Mouse (Mus musculus): ENCODE data around the gene Htr7. TPM values are rescaled to one million over a fixed set of nuclear protein-coding genes. Genes with fewer than 3 reads are reported as not detected.

Gene Htr7
- total and polyA plus RNA-seq, 2 experiments from 2014 or later = 15.4 to 28.8 TPM

DNA sequence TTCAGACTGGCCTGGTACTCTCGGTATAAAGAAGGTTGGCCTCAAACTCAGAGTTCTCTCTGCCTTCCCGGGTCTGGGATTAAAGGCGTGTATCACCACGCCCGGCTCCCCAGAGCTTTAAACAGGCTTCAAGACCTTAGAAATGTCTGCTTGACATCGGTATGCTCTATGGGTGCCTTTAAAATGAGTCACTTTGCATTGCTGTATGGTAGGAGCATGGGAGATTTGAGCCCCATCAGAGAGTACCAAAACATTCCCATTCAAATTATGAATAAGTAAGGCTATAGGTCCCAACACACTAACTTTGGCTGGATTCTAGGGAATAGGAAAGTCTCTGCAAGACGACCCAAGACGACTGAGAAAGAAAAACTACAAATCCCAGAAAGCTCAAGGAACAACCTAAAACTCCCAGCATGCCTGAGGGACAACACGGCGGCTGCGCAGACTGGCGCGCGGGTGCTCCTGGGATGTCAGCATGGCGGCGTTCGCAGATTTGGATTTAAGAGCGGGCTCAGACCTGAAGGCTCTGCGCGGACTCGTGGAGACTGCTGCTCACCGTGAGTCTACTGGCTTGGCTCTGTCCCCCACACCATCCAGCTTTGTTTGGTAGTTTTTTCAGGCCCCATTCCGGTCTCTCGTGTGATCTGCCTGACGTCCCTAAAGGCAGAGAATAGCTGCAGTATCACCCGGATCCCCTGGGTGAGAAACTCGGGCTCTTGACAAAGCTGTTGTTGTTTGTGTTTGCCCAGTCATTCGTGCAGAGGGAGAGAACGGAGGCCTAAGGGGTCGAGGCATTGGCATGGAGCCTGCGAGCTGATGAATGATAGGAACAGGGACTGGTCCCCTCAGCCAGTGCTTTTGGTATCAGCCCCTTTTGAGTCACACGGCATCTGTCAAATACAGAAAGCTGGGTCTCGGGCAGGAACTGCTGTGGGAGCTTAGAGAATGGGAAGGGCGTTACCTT lies 26.2 kb upstream of the Htr7 start, which contains the start of gene Rpp30:
Gene Rpp30, plus strand, starts transcription at position 455 of the 964 bp plus-strand sequence.
- ATAC-seq (ENCODE audit: low FRiP score) = peak; percentile 95
- 2% methylated on average over 34 of the region's 34 CpGs for WGBS
- TF ChIP-seq CTCF (IDR thresholded peaks at IDR 0.05) = no peak

DNA sequence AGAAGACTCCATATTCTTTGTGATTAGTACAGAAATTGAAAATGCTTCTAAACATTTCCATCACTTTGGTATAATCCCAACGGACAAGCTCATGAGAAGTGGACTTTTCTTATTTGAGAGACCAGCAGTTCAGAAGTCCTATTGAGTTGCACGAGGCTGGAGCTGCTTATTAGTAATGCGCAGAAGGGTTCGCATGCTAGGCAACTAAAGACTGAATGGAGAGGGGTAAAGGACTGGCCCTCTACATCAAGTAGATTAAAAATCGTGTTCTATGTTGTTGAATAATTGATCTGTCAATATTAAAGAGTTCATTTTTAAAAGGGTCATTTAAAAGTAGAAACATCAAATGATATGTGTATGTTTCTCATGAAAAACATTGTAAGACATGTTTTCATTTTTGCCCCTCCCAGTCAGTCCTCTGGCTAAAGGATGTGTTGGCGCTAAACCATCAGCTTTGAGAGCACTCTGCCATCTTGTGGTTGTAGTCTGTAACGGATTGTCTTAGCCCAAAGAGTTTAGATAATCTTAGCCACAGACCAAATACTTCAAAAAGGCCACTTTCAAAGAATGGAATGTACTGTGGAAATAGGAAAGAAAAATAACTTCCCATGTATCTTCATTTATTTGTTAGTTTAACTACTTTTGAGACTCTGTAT lies 25.4 kb upstream of the Htr7 start:
- peak; percentile 94 for TF ChIP-seq CTCF (IDR thresholded peaks at IDR 0.05)
- peak overlapping the region; percentile 79 for H3K4me3 ChIP-seq (ENCODE audit: low read depth, low read length)
- H3K27ac ChIP-seq (ENCODE audit: low read depth, low read length) = no peak overlapping the region
- peak overlapping the region; percentile 79 for H3K4me2 ChIP-seq (ENCODE audit: low read depth, low read length, poor library complexity, severe bottlenecking)
- no peaks in the 10 kb centered on the region for H3K27me3 ChIP-seq (ENCODE audit: insufficient read depth, low read length)
- DNase-seq (ENCODE audit: low spot score) = peak; percentile 90
- no peak overlapping the region for H3K9ac ChIP-seq (replicated peaks; ENCODE audit: low read length, poor library complexity, severe bottlenecking)
- WGBS = 39% methylated on average over 7 of the region's 7 CpGs
- peaks cover 7% of the 10 kb centered on the region; the same call in 1 of the 2 replicates for H3K36me3 ChIP-seq (ENCODE audit: insufficient read depth, low read length)
- no peaks in the 10 kb centered on the region for H3K4me1 ChIP-seq (ENCODE audit: insufficient read depth, low read length)
- peak; percentile 83 for ATAC-seq (ENCODE audit: low FRiP score)
- H3K9me3 ChIP-seq (ENCODE audit: low read length) = no peaks in the 10 kb centered on the region

More for the DNA sequence above, 26.2 kb upstream of the Htr7 start, which contains the start of gene Rpp30:
- peak within 1 kb of the TSS; percentile 66 for H3K9ac ChIP-seq (replicated peaks; ENCODE audit: low read length, poor library complexity, severe bottlenecking)
- no peaks in the 10 kb centered on the region for H3K9me3 ChIP-seq (ENCODE audit: low read length)
- H3K4me3 ChIP-seq (ENCODE audit: low read depth, low read length) = peak within 1 kb of the TSS; percentile 79
- H3K27me3 ChIP-seq (ENCODE audit: insufficient read depth, low read length) = no peaks in the 10 kb centered on the region
- DNase-seq (ENCODE audit: low spot score) = peak; percentile 94
- 0 out of 2 replicates have a peak within 1 kb of the TSS, but pooled peaks have one; percentile 27 for H3K27ac ChIP-seq (ENCODE audit: low read depth, low read length)
- H3K36me3 ChIP-seq (ENCODE audit: insufficient read depth, low read length) = peaks cover 14% of the 10 kb centered on the region; the same call in 1 of the 2 replicates
- peak within 1 kb of the TSS; percentile 79 for H3K4me2 ChIP-seq (ENCODE audit: low read depth, low read length, poor library complexity, severe bottlenecking)
- no peaks in the 10 kb centered on the region for H3K4me1 ChIP-seq (ENCODE audit: insufficient read depth, low read length)

DNA sequence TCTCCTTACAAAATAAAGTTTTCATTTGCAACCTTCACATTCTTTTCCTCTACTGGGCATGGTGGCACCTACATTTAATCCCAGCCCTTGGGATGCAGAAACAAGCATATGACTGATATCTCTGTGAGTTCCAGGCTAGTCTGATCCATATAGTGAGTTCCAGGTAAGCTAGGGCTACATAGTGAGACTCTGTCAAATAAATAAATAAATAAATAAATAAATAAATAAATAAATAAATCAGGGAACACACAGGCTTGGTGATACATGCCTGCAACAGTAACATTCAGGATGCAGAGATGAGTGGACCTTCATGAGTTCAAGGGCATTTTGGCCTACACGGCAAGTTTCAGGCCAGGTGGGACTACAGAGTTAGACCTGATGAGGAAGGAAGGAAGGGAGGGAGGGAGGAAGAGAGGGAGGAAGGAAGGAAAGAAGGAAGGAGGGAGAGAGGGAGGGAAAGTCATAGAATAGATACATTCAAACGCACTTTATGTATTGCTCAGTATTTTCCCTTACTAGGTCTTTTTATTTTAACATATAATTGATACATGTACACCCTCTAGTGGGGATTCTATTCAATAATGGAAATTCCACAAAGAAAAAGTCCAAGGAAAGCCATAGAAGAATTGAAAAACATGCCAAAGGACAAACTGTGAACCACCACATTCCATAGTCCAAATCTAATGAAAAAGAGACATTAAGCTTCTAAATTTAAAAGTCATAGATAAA lies 5.7 kb upstream of the Htr7 start:
- no peaks in the 10 kb centered on the region for H3K27me3 ChIP-seq (ENCODE audit: insufficient read depth, low read length)
- WGBS = 48% methylated on average over 2 of the region's 2 CpGs
- H3K9ac ChIP-seq (replicated peaks; ENCODE audit: low read length, poor library complexity, severe bottlenecking) = no peak overlapping the region
- no peaks in the 10 kb centered on the region for H3K9me3 ChIP-seq (ENCODE audit: low read length)
- TF ChIP-seq CTCF (IDR thresholded peaks at IDR 0.05) = peak; percentile 71
- DNase-seq (ENCODE audit: low spot score) (peak; percentile 49), ATAC-seq (ENCODE audit: low FRiP score) (0 out of 2 replicates have a peak, but pooled peaks have one; percentile 13)
- H3K27ac ChIP-seq (ENCODE audit: low read depth, low read length) = no peak overlapping the region
- H3K4me2 ChIP-seq (ENCODE audit: low read depth, low read length, poor library complexity, severe bottlenecking) = no peak overlapping the region
- no peak overlapping the region for H3K4me3 ChIP-seq (ENCODE audit: low read depth, low read length)
- H3K4me1 ChIP-seq (ENCODE audit: insufficient read depth, low read length) = no peaks in the 10 kb centered on the region
- no peaks in the 10 kb centered on the region for H3K36me3 ChIP-seq (ENCODE audit: insufficient read depth, low read length)

DNA sequence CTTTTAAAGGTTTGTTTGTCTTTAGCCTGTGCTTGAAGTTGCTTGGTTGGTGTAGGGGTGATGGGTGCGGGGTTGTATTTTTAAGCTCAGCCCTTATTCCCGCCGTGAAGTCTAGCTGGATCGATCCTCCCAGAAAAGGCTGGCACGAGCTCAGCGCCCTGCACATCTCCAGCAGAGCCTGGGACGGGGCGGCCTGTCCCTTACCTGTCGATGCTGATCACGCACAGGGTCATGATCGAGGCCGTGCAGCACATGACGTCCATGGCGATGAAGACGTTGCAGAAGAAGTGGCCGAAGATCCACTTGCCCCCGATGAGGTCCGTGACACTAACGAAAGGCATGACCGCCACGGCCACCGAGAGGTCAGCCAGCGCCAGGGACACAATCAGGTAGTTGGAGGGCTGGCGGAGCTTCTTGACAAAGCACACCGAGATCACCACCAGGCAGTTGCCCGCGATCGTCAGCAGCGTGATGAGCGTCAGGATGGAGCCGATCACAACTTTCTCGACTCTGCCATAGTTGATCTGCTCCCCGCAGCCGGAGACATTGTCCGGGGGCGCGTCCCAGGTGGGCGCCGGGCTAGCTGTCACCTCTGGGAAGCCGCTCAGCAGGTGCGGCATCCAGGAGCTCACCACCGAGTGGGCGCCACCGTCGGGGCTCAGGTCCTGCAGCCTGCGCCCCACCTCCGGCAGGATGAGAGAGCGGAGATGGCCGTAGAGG lies 645 bp downstream of the Htr7 start:
- Histone ChIP-seq H3K4me3 (ENCODE audit: low read depth, low read length) (peak overlapping the region; percentile 64), H3K36me3 (ENCODE audit: insufficient read depth, low read length) (no peaks in the 10 kb centered on the region), H3K27me3 (ENCODE audit: insufficient read depth, low read length) (no peaks in the 10 kb centered on the region), H3K4me1 (ENCODE audit: insufficient read depth, low read length) (no peaks in the 10 kb centered on the region), H3K4me2 (ENCODE audit: low read depth, low read length, poor library complexity, severe bottlenecking) (peak overlapping the region; percentile 78), H3K9me3 (ENCODE audit: low read length) (no peaks in the 10 kb centered on the region), H3K9ac (replicated peaks; ENCODE audit: low read length, poor library complexity, severe bottlenecking) (peak overlapping the region; percentile 66), H3K27ac (ENCODE audit: low read depth, low read length) (peak overlapping the region; percentile 32; the same call in 1 of the 2 replicates)
- DNase-seq (ENCODE audit: low spot score) (peak; percentile 16), ATAC-seq (ENCODE audit: low FRiP score) (peak; percentile 53)
- 9% methylated on average over 49 of the region's 49 CpGs for WGBS
- no peak for TF ChIP-seq CTCF (IDR thresholded peaks at IDR 0.05)

DNA sequence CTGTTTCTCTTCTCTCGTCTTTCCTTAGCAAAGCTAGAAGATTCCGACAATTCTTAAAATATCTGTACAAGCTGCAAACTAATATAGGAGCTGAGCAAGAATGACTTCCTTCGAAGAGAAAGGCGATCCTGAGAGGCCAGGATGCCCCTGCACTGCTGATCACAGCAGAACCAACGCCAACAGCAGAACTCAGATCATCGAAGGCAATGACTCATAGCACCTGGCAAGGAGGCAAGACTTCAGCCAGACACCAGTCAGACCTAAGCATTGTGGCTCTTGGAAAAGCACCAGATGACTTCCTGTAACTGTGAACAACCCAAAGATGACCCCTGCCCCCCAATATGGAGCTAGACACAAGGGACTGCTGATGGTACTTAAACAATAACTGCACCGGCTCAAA lies 11.3 kb downstream of the Htr7 start:
- no peak overlapping the region for H3K9ac ChIP-seq (replicated peaks; ENCODE audit: low read length, poor library complexity, severe bottlenecking)
- ATAC-seq (ENCODE audit: low FRiP score) (no peak), DNase-seq (ENCODE audit: low spot score) (no peak)
- no peaks in the 10 kb centered on the region for H3K4me1 ChIP-seq (ENCODE audit: insufficient read depth, low read length)
- H3K4me2 ChIP-seq (ENCODE audit: low read depth, low read length, poor library complexity, severe bottlenecking) = no peak overlapping the region
- TF ChIP-seq CTCF (IDR thresholded peaks at IDR 0.05) = no peak
- WGBS = 86% methylated on average over 7 of the region's 7 CpGs
- H3K27me3 ChIP-seq (ENCODE audit: insufficient read depth, low read length) = no peaks in the 10 kb centered on the region
- H3K9me3 ChIP-seq (ENCODE audit: low read length) = no peaks in the 10 kb centered on the region
- no peak overlapping the region for H3K4me3 ChIP-seq (ENCODE audit: low read depth, low read length)
- H3K27ac ChIP-seq (ENCODE audit: low read depth, low read length) = no peak overlapping the region
- H3K36me3 ChIP-seq (ENCODE audit: insufficient read depth, low read length) = no peaks in the 10 kb centered on the region
